Mouse (Mus musculus) natural killer cell, adult 2 months (primary cell): ENCODE measurements around the gene Best3.
A peak's percentile ranks its signal among the peaks of the same experiment; 100 is the strongest.
"Not testable (repeated sequence)": the region's sequence is repeated elsewhere in the genome, so short reads cannot be mapped to it uniquely, and the experiment has no call there.

ENCODE experiments used
- DNase-seq, 2 experiments: peaks; one replicate each; pipeline ENCODE4 v3.0.0; 2022; ENCODE audit warnings: low spot score in 2 of 2

Gene Best3

GRCm38 (mm10) chr10:116978841-116979240 lies 7.3 kb upstream of the Best3 start:
- no peak for DNase-seq

DNA sequence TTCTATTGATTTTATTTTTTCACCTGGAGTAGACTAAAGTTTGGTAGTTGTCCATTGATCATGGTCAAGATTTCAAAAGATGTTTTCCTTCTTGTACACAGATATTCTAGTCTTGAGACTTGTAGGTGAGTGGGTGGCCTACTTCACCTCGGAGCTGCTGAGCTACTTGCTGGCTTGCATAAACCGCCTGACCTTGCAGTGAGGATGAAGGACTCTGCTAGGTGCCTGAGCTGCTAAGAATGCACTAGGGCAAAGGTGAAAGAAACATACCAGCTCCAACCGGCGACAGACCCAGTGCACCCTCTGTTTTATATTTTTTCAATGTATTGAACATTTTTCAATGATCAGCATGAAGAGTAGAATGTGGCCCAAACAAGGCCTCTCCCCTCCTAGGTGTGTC lies 5.8 kb upstream of the Best3 start:
- DNase-seq: no peak

DNA sequence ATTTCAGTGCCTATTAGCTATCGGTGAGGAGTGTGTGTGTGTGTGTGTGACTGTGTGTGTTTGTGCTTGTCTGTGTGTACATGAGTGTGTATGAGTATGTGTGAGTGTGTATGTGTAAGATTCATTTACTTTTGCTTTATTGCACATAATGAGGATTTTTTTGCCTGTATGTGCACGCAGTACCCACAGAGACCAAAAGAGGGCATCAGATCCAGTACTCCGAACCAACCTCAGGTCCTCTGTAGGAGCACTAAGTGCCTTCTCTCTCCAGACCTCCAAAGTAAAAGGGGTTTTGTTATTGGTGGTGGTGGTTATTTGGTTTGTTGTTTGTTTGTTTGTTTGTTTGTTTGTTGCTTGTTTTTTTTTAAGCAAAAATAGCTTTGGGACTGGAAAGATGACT lies 5.2 kb upstream of the Best3 start:
- DNase-seq: peak in 1 of 2 experiments; percentile 9

GRCm38 (mm10) chr10:116982526-116982925 lies 3.6 kb upstream of the Best3 start:
- DNase-seq: no peak

- DNase-seq: no peak
Observed at GRCm38 (mm10) chr10:116984836-116985235, 1.3 kb upstream of the Best3 start.

GRCm38 (mm10) chr10:116993971-116994370 lies 7.9 kb downstream of the Best3 start:
- DNase-seq: no peak

DNA sequence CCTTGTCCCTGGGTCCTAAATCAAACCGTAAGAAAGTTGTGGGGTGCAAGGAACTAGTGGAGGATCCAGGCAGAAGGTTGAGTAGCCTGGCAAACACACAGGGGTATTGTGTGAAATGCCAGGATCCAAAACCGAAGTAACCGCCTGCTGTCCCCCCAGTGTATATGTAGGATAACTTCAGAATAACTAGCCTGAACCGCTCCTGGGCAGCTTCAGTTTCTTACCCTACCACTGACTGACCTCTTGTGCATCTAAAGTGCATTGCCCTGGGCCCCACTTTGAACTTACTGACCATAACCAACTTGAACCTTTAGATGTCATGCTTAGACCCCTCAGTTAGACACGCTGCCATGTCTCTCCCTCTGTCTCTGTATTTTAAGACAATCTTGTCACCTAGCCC lies 9.0 kb downstream of the Best3 start:
- no peak for DNase-seq

GRCm38 (mm10) chr10:116995584-116996235 lies 9.6 kb downstream of the Best3 start:
- DNase-seq: no peak

GRCm38 (mm10) chr10:116996236-116996600 lies 10.1 kb downstream of the Best3 start:
- DNase-seq: no peak

DNA sequence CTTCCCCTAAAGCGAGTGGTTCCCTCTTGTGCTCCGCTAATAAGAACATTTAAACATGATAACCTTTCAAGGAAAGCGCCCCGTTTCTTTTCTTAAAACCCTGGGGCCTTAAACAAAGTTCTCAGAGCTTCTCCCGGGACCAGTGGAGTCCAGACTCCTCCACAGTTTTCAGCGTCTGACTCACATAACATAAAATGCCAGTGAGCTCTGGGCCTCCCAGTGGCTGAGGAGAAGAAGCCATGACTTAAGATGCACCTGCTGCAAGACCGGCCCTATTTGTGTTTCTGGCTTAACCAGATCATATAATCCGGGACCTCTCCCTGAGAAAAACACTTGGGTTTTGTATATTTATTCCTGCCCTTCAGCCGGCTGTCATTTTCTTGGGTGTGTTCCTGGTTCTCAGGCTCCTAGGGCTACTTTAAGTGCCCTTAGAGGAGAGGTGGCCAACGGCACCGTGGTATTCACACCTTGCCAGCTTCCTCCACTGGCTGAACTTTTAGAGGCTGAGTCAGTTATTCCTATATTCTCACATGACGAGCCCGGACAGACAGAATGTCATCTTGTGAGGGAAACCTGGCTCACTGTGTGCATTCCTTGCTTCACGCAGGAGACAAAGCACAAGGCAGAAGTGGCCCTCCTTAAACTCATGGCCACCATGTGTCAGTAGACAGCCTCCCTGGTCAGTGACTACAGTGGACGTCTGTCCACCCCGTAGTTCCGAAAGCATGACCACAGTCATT lies 12.8 kb downstream of the Best3 start:
- no peak for DNase-seq

DNA sequence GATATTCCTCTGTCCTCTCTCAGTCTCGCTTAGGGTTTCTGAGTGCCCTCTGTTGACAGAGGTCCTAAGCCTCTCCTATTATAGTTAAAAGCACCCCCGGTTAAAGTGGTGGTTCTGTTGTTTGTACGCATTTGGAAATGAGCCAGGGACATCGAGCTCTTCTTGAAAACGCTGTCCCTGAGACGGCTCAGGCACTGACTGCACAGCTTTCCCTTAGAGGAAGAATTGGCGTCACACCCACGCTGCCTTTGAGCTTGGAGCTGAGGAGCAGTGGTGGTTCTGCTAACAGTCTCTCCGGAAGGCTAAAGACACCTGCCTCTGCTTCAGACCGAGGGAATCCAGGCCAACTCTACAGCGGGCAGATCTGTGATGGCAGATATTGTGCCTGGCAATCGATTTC lies 14.9 kb downstream of the Best3 start:
- DNase-seq: no peak

GRCm38 (mm10) chr10:117004695-117005094 lies 18.6 kb downstream of the Best3 start:
- DNase-seq: no peak

DNA sequence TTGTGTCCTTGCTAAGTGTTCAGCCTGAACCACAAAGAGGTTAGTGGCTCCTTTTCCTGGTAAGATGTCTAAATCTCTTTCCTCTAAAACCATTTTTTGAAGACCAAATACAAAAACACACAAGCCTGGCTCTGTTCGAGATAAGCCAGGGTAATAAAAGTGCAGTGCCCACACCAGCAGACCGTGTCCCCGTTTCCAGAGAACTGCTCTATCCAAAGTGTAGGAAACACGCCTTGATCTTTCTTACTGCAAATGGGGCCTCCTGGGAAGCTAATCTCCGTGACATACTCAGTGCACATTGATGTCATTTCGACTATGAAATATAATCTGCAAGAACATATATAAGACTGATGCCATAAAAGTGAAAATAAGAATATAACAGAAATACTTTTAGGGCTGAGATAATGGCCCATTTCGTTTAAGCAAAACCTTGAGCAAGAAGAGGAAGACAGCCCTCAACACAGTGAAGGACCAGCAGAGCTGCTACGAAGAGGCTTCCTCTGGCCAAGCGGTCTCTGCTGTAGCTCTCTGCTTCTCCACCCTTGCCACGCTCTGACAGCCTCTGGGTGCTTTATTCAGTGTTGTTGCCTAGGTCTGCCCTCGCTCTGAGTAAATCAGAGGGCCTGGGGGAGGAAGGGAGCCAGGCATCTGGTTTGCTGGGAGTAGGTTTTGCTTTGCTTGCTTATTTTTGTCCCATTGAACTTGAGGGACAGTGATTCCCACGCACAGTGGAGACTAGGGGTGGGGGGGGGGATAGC lies 19.8 kb downstream of the Best3 start:
- no peak for DNase-seq

GRCm38 (mm10) chr10:117009691-117010090 lies 23.6 kb downstream of the Best3 start:
- no peak for DNase-seq

- no peak for DNase-seq
Observed at GRCm38 (mm10) chr10:117011047-117011446, 24.9 kb downstream of the Best3 start.

GRCm38 (mm10) chr10:117013689-117014390 lies 27.7 kb downstream of the Best3 start:
- no peak for DNase-seq

DNA sequence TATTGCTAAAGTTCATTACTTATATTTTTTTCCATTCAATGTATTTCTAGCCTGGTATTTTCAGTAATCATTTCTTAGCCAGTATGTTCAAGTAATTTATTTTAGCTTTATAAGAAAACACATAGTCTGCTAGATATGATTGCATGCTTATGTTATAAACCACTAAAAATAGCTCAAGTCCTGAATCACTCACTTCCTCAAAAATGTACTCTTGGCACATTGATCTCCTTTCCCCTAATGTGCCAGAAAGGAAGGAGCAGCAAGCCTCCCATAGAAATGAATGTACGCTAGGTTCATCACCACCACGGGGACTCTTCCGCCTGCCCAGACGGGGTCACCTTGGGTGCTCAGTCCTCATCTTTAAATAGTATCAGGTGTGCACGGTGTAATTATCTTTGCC lies 28.5 kb downstream of the Best3 start:
- no peak for DNase-seq

DNA sequence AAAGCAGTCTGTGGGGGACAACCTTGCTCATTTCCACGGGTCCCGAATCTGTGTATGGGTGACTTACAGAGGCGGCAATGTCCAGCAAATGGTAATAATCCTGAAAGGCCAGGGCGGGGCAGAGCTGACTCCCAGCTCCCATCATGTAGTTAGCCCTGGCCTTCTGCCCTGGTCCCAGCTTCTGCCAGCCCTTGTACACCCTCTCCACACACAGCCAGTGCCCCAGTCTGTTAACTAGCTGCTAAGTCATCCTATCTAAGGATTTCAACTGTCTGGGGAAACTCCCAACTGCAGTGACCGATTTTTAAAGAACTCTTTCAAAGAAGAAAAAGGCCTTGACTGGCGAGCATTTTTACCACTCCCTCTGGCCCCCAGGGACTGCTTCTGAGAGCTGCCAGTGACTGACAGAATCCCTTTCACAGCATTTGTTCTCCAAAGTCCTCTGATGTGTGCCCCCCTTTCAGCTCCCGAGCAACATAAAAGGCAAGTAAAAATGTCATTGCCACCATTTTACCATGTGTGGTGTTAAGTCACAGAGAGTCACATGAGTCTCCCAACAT lies 32.2 kb downstream of the Best3 start:
- no peak for DNase-seq

GRCm38 (mm10) chr10:117021020-117021754 lies 35.1 kb downstream of the Best3 start:
- DNase-seq: no peak

GRCm38 (mm10) chr10:117023693-117024092 lies 37.6 kb downstream of the Best3 start:
- DNase-seq: no peak

GRCm38 (mm10) chr10:117025776-117026175 lies 39.7 kb downstream of the Best3 start:
- not testable (repeated sequence) for DNase-seq
